Mouse (Mus musculus) intestine, embryonic 16.5 days (tissue): ENCODE measurements around the gene Tnpo2. TPM values are rescaled to one million over a fixed set of nuclear protein-coding genes. Genes with fewer than 3 reads are reported as not detected.

Experiments used
- microRNA-seq: library from miRNA; unstranded; fragments of <30 nt; microRNA quantifications from one replicate; pipeline ENCODE4, GENCODE M21; 2016
- polyA plus RNA-seq: library from polyadenylated mRNA; unstranded; fragments of >200 nt; fragmentation: Nextera tagmentation; extraction: Ambion mirVana; gene quantifications from 2 replicates; pipeline ENCODE4 v1.2.1, GENCODE M21; 2015

Gene Tnpo2
- polyA plus RNA-seq, 1 experiment from 2014 or later = 22.0 TPM

Small RNAs within 50 kb of the gene (microRNA-seq; reads per million reads assigned to microRNA genes)
- gene Mir7070 = 1.6 reads per million

Other genes with a start within 250 kb of the Tnpo2 start
- 9.7 and 11.8 TPM in 2 replicates for gene Nfix, start 236.6 kb upstream of the Tnpo2 start, polyA plus RNA-seq
- 4.2 and 4.4 TPM in 2 replicates for gene Dand5, start 214.1 kb upstream of the Tnpo2 start, polyA plus RNA-seq
- gene Gadd45gip1, start 205.4 kb upstream of the Tnpo2 start, polyA plus RNA-seq = 61.8 and 63.4 TPM in 2 replicates
- gene Rad23a, start 196.2 kb upstream of the Tnpo2 start, polyA plus RNA-seq = 109 and 115 TPM in 2 replicates
- gene Calr, start 190.0 kb upstream of the Tnpo2 start, polyA plus RNA-seq = 1,204 and 1,241 TPM in 2 replicates
- 86.0 and 91.7 TPM in 2 replicates for gene Farsa, start 179.9 kb upstream of the Tnpo2 start, polyA plus RNA-seq
- 39.5 and 45.4 TPM in 2 replicates for gene Syce2, start 164.8 kb upstream of the Tnpo2 start, polyA plus RNA-seq
- gene Gcdh, start 143.0 kb upstream of the Tnpo2 start, polyA plus RNA-seq = 53.3 and 53.8 TPM in 2 replicates
- 4.9 and 10.3 TPM in 2 replicates for gene Klf1, start 135.0 kb upstream of the Tnpo2 start, polyA plus RNA-seq
- 7.3 and 10.2 TPM in 2 replicates for gene Dnase2a, start 128.4 kb upstream of the Tnpo2 start, polyA plus RNA-seq
- 1.2 and 1.6 TPM in 2 replicates for gene Mast1, start 99.6 kb upstream of the Tnpo2 start, polyA plus RNA-seq
- 0.18 and 0.24 TPM in 2 replicates for gene Rtbdn, start 89.9 kb upstream of the Tnpo2 start, polyA plus RNA-seq
- not detected in 2 replicates for gene Gm49661, start 67.5 kb upstream of the Tnpo2 start, polyA plus RNA-seq
- gene Prdx2, start 67.3 kb upstream of the Tnpo2 start, polyA plus RNA-seq = 533 and 590 TPM in 2 replicates
- gene Rnaseh2a, start 67.1 kb upstream of the Tnpo2 start, polyA plus RNA-seq = 102 and 120 TPM in 2 replicates
- 18.2 and 25.5 TPM in 2 replicates for gene Junb, start 58.2 kb upstream of the Tnpo2 start, polyA plus RNA-seq
- 96.9 and 108 TPM in 2 replicates for gene Hook2, start 46.3 kb upstream of the Tnpo2 start, polyA plus RNA-seq
- gene Best2, start 22.4 kb upstream of the Tnpo2 start, polyA plus RNA-seq = 0.09 and 0.28 TPM in 2 replicates
- gene Asna1, start 11.6 kb upstream of the Tnpo2 start, polyA plus RNA-seq = 139 and 144 TPM in 2 replicates
- gene Trir, start 10.1 kb upstream of the Tnpo2 start, polyA plus RNA-seq = 79.0 and 81.4 TPM in 2 replicates
- gene Fbxw9, start 23.1 kb downstream of the Tnpo2 start, polyA plus RNA-seq = 28.2 and 30.7 TPM in 2 replicates
- not detected in 2 replicates for gene Gm5741, start 31.1 kb downstream of the Tnpo2 start, polyA plus RNA-seq
- 56.0 and 57.4 TPM in 2 replicates for gene Dhps, start 34.8 kb downstream of the Tnpo2 start, polyA plus RNA-seq
- gene Wdr83os, start 43.8 kb downstream of the Tnpo2 start, polyA plus RNA-seq = 138 and 146 TPM in 2 replicates
- 39.7 and 43.8 TPM in 2 replicates for gene Wdr83, start 44.4 kb downstream of the Tnpo2 start, polyA plus RNA-seq
- 72.4 and 85.5 TPM in 2 replicates for gene Man2b1, start 46.4 kb downstream of the Tnpo2 start, polyA plus RNA-seq
- 2.5 and 2.7 TPM in 2 replicates for gene Zfp791, start 86.2 kb downstream of the Tnpo2 start, polyA plus RNA-seq
- not detected in 2 replicates for gene Cks1brt, start 115.0 kb downstream of the Tnpo2 start, polyA plus RNA-seq
- not detected in 2 replicates for gene Olfr371, start 189.1 kb downstream of the Tnpo2 start, polyA plus RNA-seq